Mouse (Mus musculus) brain, embryonic 14.5 days (tissue): ENCODE data around the gene Ints14. TPM values are rescaled to one million over a fixed set of nuclear protein-coding genes. Genes with fewer than 3 reads are reported as not detected.
"Not testable (repeated sequence)": the region's sequence is repeated elsewhere in the genome, so short reads cannot be mapped to it uniquely, and the experiment has no call there.

ENCODE experiments used
- DNase-seq: peaks from one replicate; pipeline ENCODE4 v3.0.0-alpha.2; 2011; ENCODE audit warnings: low read depth
- CTCF ChIP-seq: fragments of 200-500 bp; IDR thresholded peaks from 2 replicates; pipeline ENCODE4 v1.5.1; 2012; ENCODE audit warnings: inconsistent platforms, mild to moderate bottlenecking, moderate library complexity, borderline replicate concordance; ENCODE audit not compliant: insufficient read depth, insufficient read length; ENCODE audit errors: extremely low read depth
- POLR2A ChIP-seq: fragments of 200-500 bp; IDR thresholded peaks from 2 replicates; pipeline ENCODE4 v1.6.1; 2012; ENCODE audit warnings: mild to moderate bottlenecking, inconsistent platforms, borderline replicate concordance; ENCODE audit not compliant: poor library complexity, insufficient read depth, insufficient read length, severe bottlenecking; ENCODE audit errors: extremely low read depth
- polyA plus RNA-seq: library from polyadenylated mRNA; depleted of rRNA; stranded (reverse); fragments of >200 nt; gene quantifications from 2 replicates; pipeline ENCODE4 v1.2.3, GENCODE M21; 2012; rRNA removed

Gene Ints14
- polyA plus RNA-seq, 1 experiment = 33.5 TPM

DNA sequence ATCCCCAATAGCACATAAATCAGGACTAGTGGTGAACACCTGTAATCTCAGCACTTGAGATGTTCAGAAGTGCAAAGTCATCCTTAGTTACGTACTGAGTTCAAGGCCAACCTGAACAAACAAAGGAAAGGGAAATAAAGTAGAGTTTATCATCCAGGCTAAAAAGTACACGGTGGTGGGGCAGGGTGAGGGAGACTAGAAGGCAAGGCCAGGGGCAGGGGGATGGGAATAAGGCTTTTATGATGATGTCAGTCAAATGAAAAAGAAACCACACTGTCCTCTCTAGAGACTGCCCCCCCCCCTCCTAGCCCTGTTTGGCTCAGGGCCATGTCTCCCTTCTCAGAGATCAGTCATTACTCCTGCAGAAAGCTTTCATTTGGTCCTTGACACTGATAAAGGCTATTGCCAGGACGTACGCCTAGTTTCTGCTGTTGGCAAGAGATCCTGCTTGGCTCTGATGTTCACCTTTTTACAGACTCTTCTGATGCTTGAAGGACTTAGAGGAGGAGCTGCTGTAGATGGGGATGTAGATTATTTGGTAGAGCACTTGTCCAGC, 62.0 kb downstream of the Ints14 start:
- no peak for TF ChIP-seq CTCF
- no peak for TF ChIP-seq POLR2A
- DNase-seq = peak; percentile 7

DNA sequence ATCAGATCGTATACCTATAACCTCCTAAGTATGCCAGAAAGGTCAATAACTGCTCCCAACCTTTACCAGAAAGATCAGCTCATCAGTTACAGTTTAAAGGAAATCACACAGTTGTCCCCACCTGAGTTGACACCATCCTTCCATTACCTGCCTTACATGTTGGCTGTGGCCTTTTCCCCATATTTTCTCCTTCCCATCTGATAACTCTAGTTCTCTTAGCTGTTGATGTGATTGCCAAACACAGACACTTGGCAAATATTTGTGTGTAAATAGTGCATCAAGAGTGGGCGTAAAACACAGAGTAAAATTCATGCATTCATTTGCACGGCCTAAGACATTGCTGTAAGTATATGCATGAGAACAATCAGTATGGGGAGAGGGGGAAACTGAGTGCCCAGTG, 62.7 kb downstream of the Ints14 start:
- DNase-seq = no peak
- TF ChIP-seq CTCF (no peak), POLR2A (no peak)

DNA sequence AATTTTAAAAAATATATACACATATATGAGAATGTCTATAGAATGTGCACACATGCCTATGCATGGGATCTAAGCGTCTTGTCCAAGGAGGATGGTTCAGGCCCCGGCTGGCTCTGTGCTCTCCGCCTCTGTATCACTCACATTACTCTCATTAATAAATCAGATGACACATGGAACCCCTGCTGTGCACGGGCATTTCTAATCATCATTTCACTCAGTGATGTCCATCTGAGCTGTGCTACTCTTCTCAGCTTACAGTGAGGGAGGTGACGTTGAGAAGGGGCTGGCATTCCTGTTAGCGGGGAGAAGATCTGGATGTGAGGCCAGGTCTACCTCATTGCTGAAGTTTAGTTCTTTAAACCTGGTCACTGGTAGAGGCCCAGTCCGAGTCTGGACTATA, 66.5 kb downstream of the Ints14 start:
- TF ChIP-seq CTCF (no peak), POLR2A (no peak)
- DNase-seq = no peak

DNA sequence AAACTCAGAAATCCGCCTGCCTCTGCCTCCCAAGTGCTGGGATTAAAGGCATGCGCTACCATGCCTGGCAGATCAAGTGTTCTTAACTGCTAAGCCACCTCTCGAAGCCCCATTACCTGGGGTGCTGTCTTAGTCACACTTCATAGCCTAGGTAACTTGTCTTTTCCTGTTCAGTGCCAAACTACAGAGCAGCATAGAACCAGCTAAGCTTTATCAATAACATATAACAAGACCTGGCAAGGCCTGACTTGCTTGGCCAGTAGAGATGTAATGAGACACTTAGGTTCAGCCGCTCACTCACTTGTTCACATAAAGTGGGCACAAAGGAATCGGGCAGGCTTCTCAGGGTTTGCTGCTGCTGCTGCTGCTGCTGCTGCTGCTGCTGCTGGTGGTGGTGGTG, 67.6 kb downstream of the Ints14 start:
- TF ChIP-seq CTCF (no peak), POLR2A (no peak)
- no peak for DNase-seq

DNA sequence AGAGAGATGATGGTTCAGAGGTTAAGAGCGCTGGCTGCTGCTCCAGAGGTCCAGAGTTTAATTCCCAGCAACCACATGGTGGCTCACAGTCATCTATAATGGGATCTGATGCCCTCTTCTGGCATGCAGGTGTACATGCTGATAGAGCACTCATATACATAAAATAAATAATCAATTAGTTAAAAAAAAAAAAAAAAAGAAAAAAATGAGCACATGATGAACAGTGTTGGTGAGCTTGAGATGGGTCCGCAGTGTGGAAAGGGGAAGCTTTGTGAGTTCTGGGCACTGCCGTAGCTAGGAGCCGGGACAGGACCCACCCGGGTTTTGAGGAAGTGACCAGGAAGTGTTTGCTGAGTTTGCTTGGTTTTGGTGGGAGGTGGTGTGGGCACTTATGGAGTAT, 70.7 kb downstream of the Ints14 start:
- not testable (repeated sequence) for DNase-seq

DNA sequence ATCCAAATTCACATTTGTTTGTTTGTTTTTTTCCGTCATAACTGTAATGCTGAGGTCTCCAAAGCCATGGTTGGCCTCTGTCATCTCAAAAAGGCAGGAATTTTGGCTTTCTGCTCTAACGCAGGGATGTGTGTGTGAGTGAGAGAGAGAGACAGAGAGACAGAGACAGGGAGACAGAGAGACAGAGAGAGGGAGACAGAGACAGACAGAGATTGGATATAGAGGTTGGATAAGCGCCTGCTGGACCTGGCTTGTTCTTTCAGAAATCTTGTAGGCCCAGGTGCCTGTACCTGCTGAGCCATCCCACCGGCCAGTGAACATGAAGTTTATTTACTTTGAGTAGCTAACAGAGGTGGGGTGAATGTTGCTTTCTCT, 71.2 kb downstream of the Ints14 start:
- TF ChIP-seq POLR2A = no peak
- no peak for TF ChIP-seq CTCF
- DNase-seq = no peak

DNA sequence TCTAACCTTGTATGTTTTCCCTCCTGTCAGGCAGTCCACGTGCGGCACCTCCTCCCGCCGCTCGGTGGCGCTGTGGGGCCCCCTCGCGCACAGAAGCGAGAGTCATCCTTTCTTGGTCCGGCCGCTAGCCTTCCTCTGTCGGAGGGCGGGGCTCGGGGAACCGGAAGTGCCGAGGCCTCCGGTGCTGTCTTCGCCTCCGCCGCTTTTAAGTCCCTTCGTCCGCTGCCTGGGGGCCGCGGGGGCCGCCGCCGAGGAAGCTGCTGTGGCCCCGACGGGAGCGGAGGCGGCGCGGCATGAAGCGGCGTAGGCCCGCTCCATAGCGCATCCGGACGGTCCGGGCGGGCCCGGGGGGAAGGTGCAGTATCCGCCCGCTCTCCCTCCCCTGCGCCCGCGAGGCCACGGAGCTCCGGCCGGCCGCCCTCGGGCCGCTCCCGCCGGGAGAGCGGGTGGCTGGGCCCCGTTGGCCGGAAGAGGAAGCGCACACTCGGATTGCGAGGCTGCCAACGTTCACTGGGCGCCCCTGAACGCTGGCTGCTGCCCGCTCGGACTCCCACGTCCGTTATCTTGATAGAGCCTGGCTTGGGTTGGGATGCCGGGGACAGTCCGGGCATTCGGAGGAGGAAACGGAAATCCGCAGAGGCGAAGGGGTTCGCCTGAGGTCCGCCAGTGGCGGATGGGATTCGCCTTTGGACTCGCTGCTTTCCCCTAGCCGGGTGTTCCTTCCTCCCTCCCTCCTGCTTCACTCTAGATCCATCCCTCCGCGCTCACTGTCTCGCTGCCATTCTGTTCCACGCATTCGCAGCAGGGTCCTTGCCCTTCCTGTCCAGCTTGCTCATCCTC, 71.8 kb downstream of the Ints14 start, which contains the start of gene Dpp8:
Dpp8 (plus strand) TSS at position 146 of the 840 bp plus-strand sequence.
- TF ChIP-seq CTCF (peak; percentile 98), POLR2A (peak; percentile 68)
- DNase-seq = peak; percentile 97

DNA sequence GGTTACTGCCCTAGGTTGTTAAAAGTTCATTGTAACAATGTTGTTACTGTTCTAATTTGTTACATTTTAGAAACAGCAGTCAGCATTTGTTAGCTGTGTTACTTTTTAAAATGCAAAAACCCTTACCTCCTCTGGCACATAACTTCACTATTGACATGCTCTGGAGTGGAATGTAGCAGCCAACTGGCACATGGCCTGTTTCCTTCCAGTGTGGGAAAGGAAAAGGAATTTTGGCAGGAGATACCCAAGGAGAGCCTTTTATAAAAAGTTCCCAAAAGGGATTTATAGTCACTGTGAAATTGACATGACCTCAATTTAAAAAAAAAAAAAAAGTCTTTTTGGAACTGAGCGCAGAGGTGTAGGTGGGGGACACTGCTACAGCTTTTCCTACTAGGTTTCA, 75.8 kb downstream of the Ints14 start:
- peak; percentile 69 for DNase-seq
- no peak for TF ChIP-seq POLR2A

Other genes starting within 250 kb of the Ints14 start
- gene Rab11a, start 223.1 kb upstream of the Ints14 start, polyA plus RNA-seq = 230 and 306 TPM in 2 replicates
- gene Dennd4a, start 149.6 kb upstream of the Ints14 start, polyA plus RNA-seq = 12.1 and 14.3 TPM in 2 replicates
- 0.05 and 0.11 TPM in 2 replicates for gene Slc24a1, start 9.3 kb upstream of the Ints14 start, polyA plus RNA-seq
- gene Hacd3, start 60.8 kb downstream of the Ints14 start, polyA plus RNA-seq = 113 and 117 TPM in 2 replicates
- gene Dpp8, start 71.5 kb downstream of the Ints14 start, polyA plus RNA-seq = 51.3 and 58.3 TPM in 2 replicates
- gene Igdcc4, start 140.6 kb downstream of the Ints14 start, polyA plus RNA-seq = 26.2 and 33.3 TPM in 2 replicates
- gene Igdcc3, start 180.3 kb downstream of the Ints14 start, polyA plus RNA-seq = 15.0 and 19.6 TPM in 2 replicates
- gene Parp16, start 234.4 kb downstream of the Ints14 start, polyA plus RNA-seq = 5.8 and 6.2 TPM in 2 replicates